In genomic region chr5:134100232-134100771, GRCm38 (mm10) we compare ENCODE assay signal across 8 mouse cellular contexts. TPM values are rescaled to one million over a fixed set of nuclear protein-coding genes. Genes with fewer than 3 reads are reported as not detected.
DNase-seq lines count a peak whose midpoint lies in the region; ATAC-seq lines count a peak whose summit lies in the region.

No protein-coding gene starts in this region.

- H3K4me2 ChIP-seq in forebrain, embryonic 14.5 days (ENCODE audit: low read length) = peak overlapping the region; percentile 58
- peak overlapping the region; percentile 64 for H3K4me2 ChIP-seq in neural tube, embryonic 11.5 days (ENCODE audit: low read depth)

- H3K27me3 ChIP-seq in forebrain, embryonic 14.5 days (replicated peaks; ENCODE audit: control insufficient read depth, insufficient read depth, low read length) = no peaks in the 10 kb centered on the region
- H3K27me3 ChIP-seq in neural tube, embryonic 11.5 days (ENCODE audit: control insufficient read depth, insufficient read depth, low read length) = no peaks in the 10 kb centered on the region

- peaks cover 13% of the 10 kb centered on the region for H3K4me1 ChIP-seq in forebrain, embryonic 14.5 days (ENCODE audit: control insufficient read depth, insufficient read depth, low read length)
- H3K4me1 ChIP-seq in neural tube, embryonic 11.5 days (ENCODE audit: control insufficient read depth, insufficient read depth, low read length) = no peaks in the 10 kb centered on the region

- H3K9ac ChIP-seq in forebrain, embryonic 14.5 days (ENCODE audit: low read length) = peak overlapping the region; percentile 89
- peak overlapping the region; percentile 80 for H3K9ac ChIP-seq in neural tube, embryonic 11.5 days (ENCODE audit: low read length)

- 2% methylated on average over 15 of the region's 17 CpGs for WGBS in forebrain, embryonic 14.5 days
- WGBS in neural tube, embryonic 11.5 days = 3% methylated on average over 17 of the region's 17 CpGs

- peak; percentile 27 to 46 for DNase-seq in layer of hippocampus, postnatal 14 days (ENCODE audit: low spot score in 2 of 2)
- DNase-seq in layer of hippocampus, adult 9-10 months (ENCODE audit: low spot score) = no peak
- peak; percentile 34 to 35 for DNase-seq in cerebellum, adult 18-20 months
- DNase-seq in forebrain, embryonic 14.5 days (ENCODE audit: low spot score) = peak; percentile 47
- DNase-seq in kidney, postnatal 36 days = peak; percentile 19 to 50
- DNase-seq in neural tube, embryonic 11.5 days (ENCODE audit: low spot score) = peak; percentile 25

- ATAC-seq in forebrain, embryonic 14.5 days = peak; percentile 25
- ATAC-seq in neural tube, embryonic 11.5 days (ENCODE audit: insufficient read depth, low FRiP score, low TSS enrichment) = peak; percentile 16; the same call in 1 of the 2 replicates
- ATAC-seq in inflammation-experienced regulatory T-cells, adult 6 months = no peak
- no peak for ATAC-seq in frontal cortex, adult (ENCODE audit: low TSS enrichment)

- peak overlapping the region; percentile 92; the same call in 1 of the 2 replicates for H3K27ac ChIP-seq in forebrain, embryonic 14.5 days (ENCODE audit: low read depth, low read length)
- H3K27ac ChIP-seq in neural tube, embryonic 11.5 days (ENCODE audit: low read depth, low read length) = no peak overlapping the region

- H3K4me3 ChIP-seq in forebrain, embryonic 14.5 days (ENCODE audit: low read depth, low read length) = peak overlapping the region; percentile 76
- H3K4me3 ChIP-seq in neural tube, embryonic 11.5 days (ENCODE audit: low read depth, low read length) = peak overlapping the region; percentile 71

- no peaks in the 10 kb centered on the region for H3K9me3 ChIP-seq in forebrain, embryonic 14.5 days (replicated peaks; ENCODE audit: control insufficient read depth, low read length)
- H3K9me3 ChIP-seq in neural tube, embryonic 11.5 days (ENCODE audit: control insufficient read depth, low read length) = no peaks in the 10 kb centered on the region

- peaks cover 4% of the 10 kb centered on the region; the same call in 1 of the 2 replicates for H3K36me3 ChIP-seq in forebrain, embryonic 14.5 days (ENCODE audit: control insufficient read depth, insufficient read depth, low read length)
- H3K36me3 ChIP-seq in neural tube, embryonic 11.5 days (ENCODE audit: control insufficient read depth, insufficient read depth, low read length) = no peaks in the 10 kb centered on the region

RNA-seq across cellular contexts. Expression of gene Castor2, which starts 0.8 kb away (rescaled TPM):
- 10 to 100 TPM; 58.5 to 59.7 TPM for total RNA-seq in layer of hippocampus, postnatal 14 days (2021)
- 21.9 and 23.1 TPM in 2 replicates for polyA plus RNA-seq in forebrain, embryonic 14.5 days (2014; fragmentation: Nextera tagmentation; extraction: Ambion mirVana)
- polyA plus RNA-seq in neural tube, embryonic 11.5 days (2014; fragmentation: Nextera tagmentation; extraction: Ambion mirVana) = 12.5 and 12.6 TPM in 2 replicates
- 1 to 10 TPM; 1.6 to 6.5 (median 5.4) TPM for polyA plus RNA-seq in inflammation-experienced regulatory T-cells, adult 6 months (2017; shearing (Covaris generic))

Comparison
In these comparisons a context has a peak if more than half of its experiments do, and no peak if none do; other contexts are left out.
1. ATAC-seq: peak in forebrain, embryonic 14.5 days (single experiment) and neural tube, embryonic 11.5 days (single experiment); none in inflammation-experienced regulatory T-cells, adult 6 months (single experiment) and frontal cortex, adult (single experiment).